Mouse (Mus musculus) embryonic facial prominence, embryonic 14.5 days (tissue): ENCODE results near the gene Csgalnact2. TPM values are rescaled to one million over a fixed set of nuclear protein-coding genes. Genes with fewer than 3 reads are reported as not detected.
A peak's percentile ranks its signal among the peaks of the same experiment; 100 is the strongest.

Experiments
- ATAC-seq: fragments of 200-750 bp; cut with Nextera tagmentation; 2 replicates; pipeline ENCODE4 v1.8.0; 2017; ENCODE audit warnings: low read depth, moderate number of reproducible peaks, moderate TSS enrichment
- DNase-seq: peaks from one replicate; pipeline ENCODE4 v3.0.0-alpha.2; 2015; ENCODE audit warnings: low spot score
- H3K27ac ChIP-seq: fragments of 300-500 bp; sonication (generic); replicated peaks from 2 replicates; pipeline ENCODE4 v1.5.1; 2014; ENCODE audit warnings: low read depth, mild to moderate bottlenecking, low read length, moderate library complexity
- H3K27me3 ChIP-seq: fragments of 300-500 bp; sonication (generic); replicated peaks from 2 replicates; pipeline ENCODE4 v1.6.1; 2014; ENCODE audit warnings: low read length; ENCODE audit not compliant: control insufficient read depth, insufficient read depth
- H3K36me3 ChIP-seq: fragments of 300-500 bp; sonication (generic); 2 replicates; pipeline ENCODE4 v1.6.1; 2014; ENCODE audit warnings: low read length, mixed read lengths; ENCODE audit not compliant: control insufficient read depth, insufficient read depth
- H3K4me1 ChIP-seq: fragments of 300-500 bp; sonication (generic); 2 replicates; pipeline ENCODE4 v1.6.1; 2014; ENCODE audit warnings: antibody characterized with exemption, low read length; ENCODE audit not compliant: control insufficient read depth, insufficient read depth
- H3K4me2 ChIP-seq: fragments of 300-500 bp; sonication (generic); 2 replicates; pipeline ENCODE4 v1.6.1; 2014; ENCODE audit warnings: low read depth, mild to moderate bottlenecking, low read length, moderate library complexity, mixed read lengths
- H3K4me3 ChIP-seq: fragments of 300-500 bp; sonication (generic); 2 replicates; pipeline ENCODE4 v1.5.1; 2014; ENCODE audit warnings: low read depth, mild to moderate bottlenecking, low read length
- H3K9ac ChIP-seq: fragments of 300-500 bp; sonication (generic); 2 replicates; pipeline ENCODE4 v1.6.1; 2014; ENCODE audit warnings: low read depth, mild to moderate bottlenecking, low read length, moderate library complexity, mixed read lengths
- H3K9me3 ChIP-seq: fragments of 300-500 bp; sonication (generic); 2 replicates; pipeline ENCODE4 v1.6.1; 2016; ENCODE audit warnings: low read length; ENCODE audit not compliant: control insufficient read depth
- WGBS: fragments of 180-500 bp; shearing (Covaris S2); extraction: QIAGEN DNeasy Blood & Tissue Kit; methylation state at CpG from one replicate; pipeline ENCODE4 v1.1.7; 2014; 5-methylcytosine and 5-hydroxymethylcytosine counted together
- polyA plus RNA-seq: library from polyadenylated mRNA; unstranded; fragments of >200 nt; fragmentation: Nextera tagmentation; extraction: Ambion mirVana; gene quantifications from 2 replicates; pipeline ENCODE4 v1.2.1, GENCODE M21; 2014

The Csgalnact2 gene
- polyA plus RNA-seq, 1 experiment from 2014 or later: 21.2 TPM

GRCm38 (mm10) chr6:118084596-118084995 lies 54.3 kb downstream of the Csgalnact2 start:
- Histone ChIP-seq H3K36me3 (no peaks in the 10 kb centered on the region), H3K4me1 (no peaks in the 10 kb centered on the region), H3K9me3 (no peaks in the 10 kb centered on the region), H3K27ac (no peak overlapping the region), H3K4me2 (no peak overlapping the region), H3K27me3 (no peaks in the 10 kb centered on the region), H3K4me3 (no peak overlapping the region), H3K9ac (no peak overlapping the region)
- 87% methylated on average over 8 of the region's 8 CpGs for WGBS
- ATAC-seq (no peak), DNase-seq (no peak)

- Histone ChIP-seq H3K27ac (no peak overlapping the region), H3K27me3 (no peaks in the 10 kb centered on the region), H3K4me2 (no peak overlapping the region), H3K4me1 (no peaks in the 10 kb centered on the region), H3K36me3 (no peaks in the 10 kb centered on the region), H3K9me3 (no peaks in the 10 kb centered on the region), H3K9ac (no peak overlapping the region), H3K4me3 (no peak overlapping the region)
- no peak for DNase-seq
- ATAC-seq: no peak
- 76% methylated on average over 6 of the region's 6 CpGs for WGBS
Observed at GRCm38 (mm10) chr6:118083608-118084007, 55.3 kb downstream of the Csgalnact2 start.

GRCm38 (mm10) chr6:118082384-118082783 lies 56.6 kb downstream of the Csgalnact2 start:
- no peaks in the 10 kb centered on the region for H3K9me3 ChIP-seq
- H3K36me3 ChIP-seq: no peaks in the 10 kb centered on the region
- no peak overlapping the region for H3K27ac ChIP-seq
- no peaks in the 10 kb centered on the region for H3K27me3 ChIP-seq
- no peak overlapping the region for H3K4me3 ChIP-seq
- no peak for DNase-seq
- no peak overlapping the region for H3K4me2 ChIP-seq
- no peak overlapping the region for H3K9ac ChIP-seq
- no peaks in the 10 kb centered on the region for H3K4me1 ChIP-seq
- 80% methylated on average over 3 of the region's 3 CpGs for WGBS
- no peak for ATAC-seq

- H3K27me3 ChIP-seq: no peaks in the 10 kb centered on the region
- no peak overlapping the region for H3K4me3 ChIP-seq
- H3K9me3 ChIP-seq: no peaks in the 10 kb centered on the region
- H3K4me1 ChIP-seq: no peaks in the 10 kb centered on the region
- WGBS: 90% methylated on average over 4 of the region's 4 CpGs
- H3K4me2 ChIP-seq: no peak overlapping the region
- no peak overlapping the region for H3K27ac ChIP-seq
- ATAC-seq (no peak), DNase-seq (no peak)
- H3K9ac ChIP-seq: no peak overlapping the region
- no peaks in the 10 kb centered on the region for H3K36me3 ChIP-seq
Observed at GRCm38 (mm10) chr6:118080711-118081110, 58.2 kb downstream of the Csgalnact2 start.

- no peak overlapping the region for H3K4me3 ChIP-seq
- H3K4me1 ChIP-seq: no peaks in the 10 kb centered on the region
- DNase-seq (no peak), ATAC-seq (0 out of 2 replicates have a peak, but pooled peaks have one; percentile 34)
- H3K27ac ChIP-seq: no peak overlapping the region
- no peaks in the 10 kb centered on the region for H3K9me3 ChIP-seq
- WGBS: 55% methylated on average over 10 of the region's 10 CpGs
- H3K9ac ChIP-seq: no peak overlapping the region
- H3K36me3 ChIP-seq: no peaks in the 10 kb centered on the region
- no peak overlapping the region for H3K4me2 ChIP-seq
- no peaks in the 10 kb centered on the region for H3K27me3 ChIP-seq
Observed at GRCm38 (mm10) chr6:118079762-118080465, 59.0 kb downstream of the Csgalnact2 start.

GRCm38 (mm10) chr6:118079292-118079691 lies 59.6 kb downstream of the Csgalnact2 start:
- H3K27ac ChIP-seq: no peak overlapping the region
- no peak for ATAC-seq
- no peak overlapping the region for H3K4me2 ChIP-seq
- H3K27me3 ChIP-seq: no peaks in the 10 kb centered on the region
- 0 out of 2 replicates have a peak, but pooled peaks cover 2% of the 10 kb centered on the region for H3K4me1 ChIP-seq
- H3K4me3 ChIP-seq: no peak overlapping the region
- WGBS: 51% methylated on average over 3 of the region's 3 CpGs
- H3K9ac ChIP-seq: no peak overlapping the region
- no peaks in the 10 kb centered on the region for H3K9me3 ChIP-seq
- H3K36me3 ChIP-seq: no peaks in the 10 kb centered on the region
- DNase-seq: no peak

- no peak overlapping the region for H3K27ac ChIP-seq
- no peak overlapping the region for H3K4me3 ChIP-seq
- H3K9me3 ChIP-seq: no peaks in the 10 kb centered on the region
- H3K4me2 ChIP-seq: no peak overlapping the region
- H3K9ac ChIP-seq: no peak overlapping the region
- WGBS: 63% methylated on average over 10 of the region's 10 CpGs
- DNase-seq (no peak), ATAC-seq (no peak)
- no peaks in the 10 kb centered on the region for H3K27me3 ChIP-seq
- 0 out of 2 replicates have a peak, but pooled peaks cover 7% of the 10 kb centered on the region for H3K4me1 ChIP-seq
- H3K36me3 ChIP-seq: no peaks in the 10 kb centered on the region
Observed at GRCm38 (mm10) chr6:118078751-118079150, 60.2 kb downstream of the Csgalnact2 start.

- Histone ChIP-seq H3K27ac (no peak overlapping the region), H3K27me3 (no peaks in the 10 kb centered on the region), H3K4me1 (0 out of 2 replicates have a peak, but pooled peaks cover 8% of the 10 kb centered on the region), H3K9ac (no peak overlapping the region), H3K9me3 (no peaks in the 10 kb centered on the region), H3K4me3 (no peak overlapping the region), H3K4me2 (no peak overlapping the region), H3K36me3 (no peaks in the 10 kb centered on the region)
- DNase-seq: no peak
- no peak for ATAC-seq
- 71% methylated on average over 6 of the region's 7 CpGs for WGBS
Observed at GRCm38 (mm10) chr6:118077421-118077820, 61.5 kb downstream of the Csgalnact2 start.

GRCm38 (mm10) chr6:118076748-118077147 lies 62.2 kb downstream of the Csgalnact2 start:
- no peak for DNase-seq
- 86% methylated on average over 8 of the region's 8 CpGs for WGBS

More at GRCm38 (mm10) chr6:118076748-118077147, 62.2 kb downstream of the Csgalnact2 start:
- H3K4me1 ChIP-seq: 0 out of 2 replicates have a peak, but pooled peaks cover 8% of the 10 kb centered on the region
- no peaks in the 10 kb centered on the region for H3K36me3 ChIP-seq
- H3K27me3 ChIP-seq: no peaks in the 10 kb centered on the region
- H3K4me3 ChIP-seq: no peak overlapping the region
- no peaks in the 10 kb centered on the region for H3K9me3 ChIP-seq
- no peak overlapping the region for H3K27ac ChIP-seq
- H3K4me2 ChIP-seq: no peak overlapping the region
- ATAC-seq: no peak
- no peak overlapping the region for H3K9ac ChIP-seq
